Mouse (Mus musculus): ENCODE results near the gene Foxp1. TPM values are rescaled to one million over a fixed set of nuclear protein-coding genes. Genes with fewer than 3 reads are reported as not detected.

The Foxp1 gene
- total and polyA plus RNA-seq, 3 experiments: 57.4 to 88.1 (median 79.8) TPM

DNA sequence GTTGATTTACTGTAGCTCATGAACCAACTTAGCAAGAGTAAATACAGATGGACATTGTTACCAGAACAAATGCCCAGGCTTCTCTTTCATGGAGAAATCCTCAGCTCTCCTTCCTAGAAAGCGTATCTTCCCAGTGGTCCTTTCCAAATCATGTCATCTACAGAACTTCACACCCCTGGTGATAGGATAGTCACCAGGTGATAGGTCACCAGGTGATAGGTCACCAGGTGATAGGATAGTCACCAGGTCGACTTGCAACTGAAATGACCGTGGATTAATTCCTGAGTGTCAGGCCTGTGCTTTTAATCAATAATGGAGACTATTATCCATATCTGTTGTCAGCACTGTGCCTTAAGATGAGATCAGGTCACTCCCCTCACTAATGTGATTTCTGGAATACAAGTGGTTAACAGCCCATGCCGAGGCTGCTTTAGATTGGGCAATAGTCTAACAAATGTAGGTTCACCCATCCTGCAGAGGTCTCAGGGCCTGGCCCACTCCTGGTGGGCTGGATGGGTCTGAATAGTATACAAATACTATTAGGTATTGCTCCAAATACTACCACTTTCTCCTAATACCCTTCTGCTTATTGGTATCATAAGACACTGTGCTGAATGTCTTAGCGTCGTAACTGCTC is 534.9 kb downstream of the Foxp1 start:
- H3K4me3 ChIP-seq (ENCODE audit: low read depth, low read length): no peak overlapping the region
- peaks cover 8% of the 10 kb centered on the region for H3K9me3 ChIP-seq (replicated peaks)
- no peak for DNase-seq (ENCODE audit: low spot score)
- no peak for ATAC-seq (ENCODE audit: extremely low read depth, insufficient number of reproducible peaks, low FRiP score, poor library complexity, severe bottlenecking)
- H3K27me3 ChIP-seq (ENCODE audit: insufficient read depth, low read length): no peaks in the 10 kb centered on the region
- no peak for TF ChIP-seq GATA2 (IDR thresholded peaks at IDR 0.05; ENCODE audit: borderline replicate concordance, low read depth, low read length)
- TF ChIP-seq TAL1 (conservative IDR thresholded peaks at IDR 0.05; ENCODE audit: low read depth, low read length): no peak
- TF ChIP-seq GATA1 (IDR thresholded peaks at IDR 0.05; ENCODE audit: borderline replicate concordance, low read length): no peak
- no peak for TF ChIP-seq POLR2AphosphoS5 (IDR thresholded peaks at IDR 0.05; ENCODE audit: insufficient replicate concordance, low read depth, low read length)
- no peak for TF ChIP-seq CTCF (IDR thresholded peaks at IDR 0.05; ENCODE audit: low read depth, low read length)
- H3K36me3 ChIP-seq (replicated peaks): peaks cover 48% of the 10 kb centered on the region
- peaks cover 27% of the 10 kb centered on the region for H3K4me1 ChIP-seq (ENCODE audit: insufficient read depth, low read depth, low read length)

DNA sequence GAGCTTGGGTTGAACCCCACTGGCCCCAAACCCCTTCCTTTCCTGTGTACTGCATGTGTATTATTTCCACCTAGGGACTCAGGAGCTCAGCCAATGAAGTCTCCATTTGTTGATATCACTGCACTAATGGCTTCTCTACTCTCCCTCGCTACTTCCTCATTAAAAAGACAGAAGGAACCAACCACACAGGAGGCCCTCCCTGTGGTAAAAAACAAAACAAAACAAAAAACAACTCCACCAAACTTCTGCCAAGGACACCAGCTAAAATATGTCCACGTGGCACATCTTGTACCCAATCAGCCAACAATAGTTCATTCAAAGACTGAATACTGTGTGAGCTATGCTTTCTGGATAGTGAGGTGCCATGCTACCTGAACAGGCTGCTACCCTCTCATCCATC is 537.1 kb downstream of the Foxp1 start:
- H3K27me3 ChIP-seq (ENCODE audit: insufficient read depth, low read length): no peaks in the 10 kb centered on the region
- peaks cover 45% of the 10 kb centered on the region for H3K4me1 ChIP-seq (ENCODE audit: insufficient read depth, low read depth, low read length)
- H3K4me3 ChIP-seq (ENCODE audit: low read depth, low read length): no peak overlapping the region
- TF ChIP-seq GATA1 (IDR thresholded peaks at IDR 0.05; ENCODE audit: borderline replicate concordance, low read length) (no peak), CTCF (IDR thresholded peaks at IDR 0.05; ENCODE audit: low read depth, low read length) (no peak), POLR2AphosphoS5 (IDR thresholded peaks at IDR 0.05; ENCODE audit: insufficient replicate concordance, low read depth, low read length) (no peak), TAL1 (conservative IDR thresholded peaks at IDR 0.05; ENCODE audit: low read depth, low read length) (no peak), GATA2 (IDR thresholded peaks at IDR 0.05; ENCODE audit: borderline replicate concordance, low read depth, low read length) (no peak)
- DNase-seq (ENCODE audit: low spot score) (peak; percentile 17), ATAC-seq (ENCODE audit: extremely low read depth, insufficient number of reproducible peaks, low FRiP score, poor library complexity, severe bottlenecking) (no peak)
- no peaks in the 10 kb centered on the region for H3K9me3 ChIP-seq (replicated peaks)
- H3K36me3 ChIP-seq (replicated peaks): peaks cover 41% of the 10 kb centered on the region

DNA sequence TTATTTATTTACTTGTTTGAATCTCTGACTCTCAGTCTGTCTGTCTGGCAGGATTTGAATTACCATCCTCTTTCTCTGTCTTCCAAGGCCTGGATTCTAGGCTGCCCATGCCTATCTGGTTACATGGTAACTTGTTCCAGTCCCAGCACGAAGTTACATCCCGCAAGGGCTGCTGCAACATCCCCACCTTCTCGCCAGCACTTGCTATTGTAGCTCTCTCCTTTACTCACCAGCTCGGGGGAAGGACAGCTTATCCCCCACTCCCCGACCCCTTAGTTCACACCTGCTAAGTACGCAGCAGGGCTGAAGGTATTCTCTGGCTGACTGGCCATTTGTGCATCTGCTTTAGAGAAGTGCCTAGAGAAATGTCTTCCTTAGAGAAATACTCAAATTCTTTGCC is 537.9 kb downstream of the Foxp1 start:
- peaks cover 49% of the 10 kb centered on the region for H3K4me1 ChIP-seq (ENCODE audit: insufficient read depth, low read depth, low read length)
- DNase-seq (ENCODE audit: low spot score) (no peak), ATAC-seq (ENCODE audit: extremely low read depth, insufficient number of reproducible peaks, low FRiP score, poor library complexity, severe bottlenecking) (no peak)
- H3K9me3 ChIP-seq (replicated peaks): no peaks in the 10 kb centered on the region
- no peaks in the 10 kb centered on the region for H3K27me3 ChIP-seq (ENCODE audit: insufficient read depth, low read length)
- peaks cover 33% of the 10 kb centered on the region for H3K36me3 ChIP-seq (replicated peaks)
- no peak overlapping the region for H3K4me3 ChIP-seq (ENCODE audit: low read depth, low read length)
- TF ChIP-seq GATA2 (IDR thresholded peaks at IDR 0.05; ENCODE audit: borderline replicate concordance, low read depth, low read length) (no peak), GATA1 (IDR thresholded peaks at IDR 0.05; ENCODE audit: borderline replicate concordance, low read length) (no peak), POLR2AphosphoS5 (IDR thresholded peaks at IDR 0.05; ENCODE audit: insufficient replicate concordance, low read depth, low read length) (no peak), CTCF (IDR thresholded peaks at IDR 0.05; ENCODE audit: low read depth, low read length) (no peak), TAL1 (conservative IDR thresholded peaks at IDR 0.05; ENCODE audit: low read depth, low read length) (no peak)

DNA sequence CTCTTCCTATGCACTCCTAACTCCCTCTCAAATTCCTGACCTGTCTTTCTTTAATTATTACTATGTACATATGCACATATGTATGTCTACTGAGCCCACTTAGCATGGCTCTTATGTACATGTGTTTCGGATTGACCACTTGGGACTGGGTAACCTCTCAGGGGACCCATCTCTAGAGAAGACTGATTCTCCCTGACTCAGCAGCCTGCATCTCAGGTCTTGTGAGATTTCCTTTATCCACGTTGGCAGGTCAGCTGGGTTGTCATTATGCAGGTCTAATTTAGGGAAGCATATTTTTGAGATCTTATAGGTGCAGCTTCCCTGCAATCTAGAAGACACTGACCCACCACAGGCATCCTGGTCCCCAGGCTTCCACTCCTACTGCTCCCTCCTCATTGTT is 538.5 kb downstream of the Foxp1 start:
- Histone ChIP-seq H3K4me3 (ENCODE audit: low read depth, low read length) (no peak overlapping the region), H3K27me3 (ENCODE audit: insufficient read depth, low read length) (no peaks in the 10 kb centered on the region), H3K4me1 (ENCODE audit: insufficient read depth, low read depth, low read length) (peaks cover 51% of the 10 kb centered on the region), H3K9me3 (replicated peaks) (no peaks in the 10 kb centered on the region), H3K36me3 (replicated peaks) (peaks cover 30% of the 10 kb centered on the region)
- ATAC-seq (ENCODE audit: extremely low read depth, insufficient number of reproducible peaks, low FRiP score, poor library complexity, severe bottlenecking) (no peak), DNase-seq (ENCODE audit: low spot score) (no peak)
- no peak for TF ChIP-seq POLR2AphosphoS5 (IDR thresholded peaks at IDR 0.05; ENCODE audit: insufficient replicate concordance, low read depth, low read length)
- no peak for TF ChIP-seq CTCF (IDR thresholded peaks at IDR 0.05; ENCODE audit: low read depth, low read length)
- TF ChIP-seq GATA1 (IDR thresholded peaks at IDR 0.05; ENCODE audit: borderline replicate concordance, low read length): no peak
- no peak for TF ChIP-seq GATA2 (IDR thresholded peaks at IDR 0.05; ENCODE audit: borderline replicate concordance, low read depth, low read length)
- TF ChIP-seq TAL1 (conservative IDR thresholded peaks at IDR 0.05; ENCODE audit: low read depth, low read length): no peak

DNA sequence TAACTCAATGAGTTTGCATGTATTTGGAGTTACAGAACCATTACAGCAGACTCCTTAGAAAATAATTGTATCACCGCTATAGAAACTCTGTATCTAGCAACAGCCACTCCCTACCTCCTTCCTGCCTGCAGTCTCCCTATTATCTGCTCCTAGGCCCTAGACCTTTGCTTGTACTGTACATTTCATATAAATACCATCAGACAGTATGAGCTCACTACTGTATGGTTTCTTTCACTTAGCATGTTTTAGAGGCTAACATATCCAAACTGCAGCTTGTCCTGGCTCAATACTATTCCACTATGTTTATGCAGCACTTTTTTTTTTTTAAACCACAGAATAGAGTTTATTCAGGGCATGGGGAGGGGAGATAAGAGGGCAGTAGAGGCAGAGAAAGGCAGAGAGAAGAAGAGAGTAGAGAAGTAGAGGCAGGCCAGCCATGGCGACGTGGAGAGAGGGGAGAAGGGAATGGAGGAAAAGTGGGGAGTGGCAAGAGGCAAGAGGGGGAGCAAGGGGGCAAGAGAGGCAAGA is 539.1 kb downstream of the Foxp1 start:
- ATAC-seq (ENCODE audit: extremely low read depth, insufficient number of reproducible peaks, low FRiP score, poor library complexity, severe bottlenecking): no peak
- no peaks in the 10 kb centered on the region for H3K9me3 ChIP-seq (replicated peaks)
- DNase-seq (ENCODE audit: low spot score): no peak
- no peaks in the 10 kb centered on the region for H3K27me3 ChIP-seq (ENCODE audit: insufficient read depth, low read length)
- H3K4me3 ChIP-seq (ENCODE audit: low read depth, low read length): no peak overlapping the region
- peaks cover 55% of the 10 kb centered on the region for H3K4me1 ChIP-seq (ENCODE audit: insufficient read depth, low read depth, low read length)
- TF ChIP-seq CTCF (IDR thresholded peaks at IDR 0.05; ENCODE audit: low read depth, low read length) (no peak), TAL1 (conservative IDR thresholded peaks at IDR 0.05; ENCODE audit: low read depth, low read length) (no peak), GATA1 (IDR thresholded peaks at IDR 0.05; ENCODE audit: borderline replicate concordance, low read length) (no peak), GATA2 (IDR thresholded peaks at IDR 0.05; ENCODE audit: borderline replicate concordance, low read depth, low read length) (no peak), POLR2AphosphoS5 (IDR thresholded peaks at IDR 0.05; ENCODE audit: insufficient replicate concordance, low read depth, low read length) (no peak)
- H3K36me3 ChIP-seq (replicated peaks): peaks cover 30% of the 10 kb centered on the region

DNA sequence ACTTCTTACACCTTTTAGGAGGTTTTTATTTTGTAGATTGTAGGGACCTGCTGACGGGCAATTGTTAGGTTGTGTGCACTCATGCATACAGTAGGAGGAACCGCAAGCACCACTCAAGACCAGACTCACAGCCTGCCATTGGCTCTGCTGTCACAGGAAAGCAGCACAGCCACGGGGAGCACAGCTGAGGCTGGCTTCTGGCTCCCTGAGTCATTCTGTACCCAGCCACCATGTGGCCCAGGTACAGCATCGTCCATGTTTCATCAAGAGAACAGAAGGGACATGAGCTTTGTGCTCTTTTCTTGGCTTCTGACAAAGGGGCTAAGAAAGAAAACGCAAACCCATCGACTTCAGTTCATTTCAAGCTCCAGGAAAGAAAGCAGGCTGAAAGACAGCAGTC is 541.3 kb downstream of the Foxp1 start:
- no peak for DNase-seq (ENCODE audit: low spot score)
- TF ChIP-seq GATA1 (IDR thresholded peaks at IDR 0.05; ENCODE audit: borderline replicate concordance, low read length) (no peak), GATA2 (IDR thresholded peaks at IDR 0.05; ENCODE audit: borderline replicate concordance, low read depth, low read length) (no peak), TAL1 (conservative IDR thresholded peaks at IDR 0.05; ENCODE audit: low read depth, low read length) (no peak), CTCF (IDR thresholded peaks at IDR 0.05; ENCODE audit: low read depth, low read length) (no peak), POLR2AphosphoS5 (IDR thresholded peaks at IDR 0.05; ENCODE audit: insufficient replicate concordance, low read depth, low read length) (no peak)
- Histone ChIP-seq H3K36me3 (replicated peaks) (peaks cover 39% of the 10 kb centered on the region), H3K27me3 (ENCODE audit: insufficient read depth, low read length) (no peaks in the 10 kb centered on the region), H3K4me1 (ENCODE audit: insufficient read depth, low read depth, low read length) (peaks cover 59% of the 10 kb centered on the region), H3K9me3 (replicated peaks) (no peaks in the 10 kb centered on the region), H3K4me3 (ENCODE audit: low read depth, low read length) (no peak overlapping the region; the same call in 1 of the 2 replicates)
- peak; percentile 77 for ATAC-seq (ENCODE audit: extremely low read depth, insufficient number of reproducible peaks, low FRiP score, poor library complexity, severe bottlenecking)

Data from G1E (cell line).